Mouse (Mus musculus): ENCODE measurements around the gene Ptpn6. TPM values are rescaled to one million over a fixed set of nuclear protein-coding genes. Genes with fewer than 3 reads are reported as not detected.
A peak's percentile ranks its signal among the peaks of the same experiment; 100 is the strongest.

Gene Ptpn6
- polyA plus RNA-seq, 1 experiment from 2014 or later = 4.3 TPM

DNA sequence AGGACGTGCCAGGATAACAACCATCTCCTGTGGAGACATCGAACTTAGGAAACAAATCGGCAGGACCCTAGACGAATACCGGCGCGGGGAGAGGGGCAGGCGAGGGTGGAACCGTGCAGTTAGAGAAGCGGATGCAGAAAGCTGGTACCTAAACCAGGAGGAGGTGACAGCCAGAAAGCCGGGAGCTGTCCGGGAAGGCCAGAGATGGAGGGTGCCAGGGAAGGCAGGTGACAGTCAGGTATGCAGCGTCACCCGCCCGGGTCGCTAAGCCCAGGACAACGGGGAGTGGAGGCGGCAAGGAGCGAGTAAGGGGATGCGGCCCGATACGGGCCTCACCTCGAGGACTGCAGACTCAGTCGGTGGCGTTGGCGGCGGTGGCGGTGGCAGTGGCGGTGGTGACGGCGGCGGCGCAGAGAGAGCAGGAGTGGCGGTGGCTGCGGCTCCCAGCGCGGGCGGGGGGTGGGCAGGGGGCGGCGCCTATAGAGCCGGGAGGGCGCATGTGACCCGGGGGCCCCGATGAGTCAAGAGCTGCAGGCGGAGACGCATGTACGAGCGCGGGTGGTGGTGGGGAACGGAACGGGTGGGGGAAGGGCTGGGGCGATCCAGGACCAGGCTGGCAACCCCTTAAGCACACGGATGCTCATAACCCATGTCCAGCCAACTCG lies 30.7 kb upstream of the Ptpn6 start, which contains the start of gene Eno2:
Eno2 (minus strand) TSS at position 573 of the 665 bp plus-strand sequence.
- WGBS = under 1% methylated on average over 50 of the region's 54 CpGs
- Histone ChIP-seq H3K9me3 (ENCODE audit: control insufficient read depth, low read length) (no peaks in the 10 kb centered on the region), H3K27ac (peak within 1 kb of the TSS; percentile 65), H3K4me2 (replicated peaks) (peak within 1 kb of the TSS; percentile 71), H3K4me3 (replicated peaks; ENCODE audit: low read length) (peak within 1 kb of the TSS; percentile 49), H3K4me1 (replicated peaks; ENCODE audit: control insufficient read depth, insufficient read depth, low read length) (peaks cover 15% of the 10 kb centered on the region; the same call in 1 of the 2 replicates), H3K36me3 (replicated peaks; ENCODE audit: control insufficient read depth, insufficient read depth) (no peaks in the 10 kb centered on the region), H3K9ac (peak within 1 kb of the TSS; percentile 77), H3K27me3 (ENCODE audit: control insufficient read depth, insufficient read depth, low read length) (no peaks in the 10 kb centered on the region)
- DNase-seq (ENCODE audit: low spot score) (peak; percentile 61), ATAC-seq (ENCODE audit: low FRiP score) (peak; percentile 87)

- Histone ChIP-seq H3K9me3 (ENCODE audit: control insufficient read depth, low read length) (no peaks in the 10 kb centered on the region), H3K4me2 (replicated peaks) (peak overlapping the region; percentile 71), H3K4me3 (replicated peaks; ENCODE audit: low read length) (peak overlapping the region; percentile 49), H3K27ac (peak overlapping the region; percentile 65; the same call in 1 of the 2 replicates), H3K36me3 (replicated peaks; ENCODE audit: control insufficient read depth, insufficient read depth) (no peaks in the 10 kb centered on the region), H3K27me3 (ENCODE audit: control insufficient read depth, insufficient read depth, low read length) (no peaks in the 10 kb centered on the region), H3K4me1 (replicated peaks; ENCODE audit: control insufficient read depth, insufficient read depth, low read length) (peaks cover 15% of the 10 kb centered on the region; the same call in 1 of the 2 replicates), H3K9ac (peak overlapping the region; percentile 77)
- 0 out of 2 replicates have a peak, but pooled peaks have one; percentile 1 for ATAC-seq (ENCODE audit: low FRiP score)
- 2% methylated on average over 9 of the region's 9 CpGs for WGBS
- no peak for DNase-seq (ENCODE audit: low spot score)
Measured at GRCm38 (mm10) chr6:124768704-124769044, 30.2 kb upstream of the Ptpn6 start.

DNA sequence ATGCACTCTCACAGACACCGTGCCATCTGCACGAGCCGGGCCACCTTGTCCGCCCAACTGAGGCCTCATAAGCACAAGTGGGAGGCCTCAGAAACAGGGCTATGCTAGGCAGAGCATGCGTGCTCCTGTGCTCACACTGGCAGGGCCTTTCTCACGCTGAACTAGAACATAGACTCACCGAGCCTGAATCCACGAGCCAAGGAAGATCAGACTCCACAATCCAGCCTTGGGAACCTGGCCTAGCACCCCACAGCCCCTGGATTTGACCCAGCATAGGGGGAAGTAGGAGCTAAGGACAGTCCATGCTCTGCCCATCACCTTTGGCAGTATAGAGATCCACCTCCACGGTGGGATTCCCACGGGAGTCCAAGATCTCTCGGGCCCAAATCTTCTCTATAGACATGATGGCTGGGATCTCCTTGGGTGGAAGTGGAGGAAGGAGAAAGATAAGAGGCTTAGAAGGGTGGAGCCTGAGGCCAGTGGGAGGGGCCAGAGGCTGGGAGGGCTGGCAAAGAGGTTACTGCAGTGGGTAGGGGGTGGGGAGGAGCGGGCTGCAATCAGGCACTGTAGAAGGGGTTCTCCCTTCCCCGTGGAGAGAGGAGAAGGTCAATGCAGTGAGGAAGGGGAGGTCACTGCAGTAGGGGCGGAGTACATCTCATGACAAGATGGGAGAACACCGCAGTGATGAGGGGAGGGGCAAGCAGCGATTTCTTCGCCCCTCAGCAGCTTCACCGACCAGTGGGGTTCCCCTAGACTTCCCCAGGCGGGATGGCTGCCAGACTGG lies 29.6 kb upstream of the Ptpn6 start:
- Histone ChIP-seq H3K9me3 (ENCODE audit: control insufficient read depth, low read length) (no peaks in the 10 kb centered on the region), H3K36me3 (replicated peaks; ENCODE audit: control insufficient read depth, insufficient read depth) (no peaks in the 10 kb centered on the region), H3K9ac (peak overlapping the region; percentile 77; the same call in 1 of the 2 replicates), H3K4me3 (replicated peaks; ENCODE audit: low read length) (peak overlapping the region; percentile 49), H3K27ac (no peak overlapping the region), H3K27me3 (ENCODE audit: control insufficient read depth, insufficient read depth, low read length) (no peaks in the 10 kb centered on the region), H3K4me2 (replicated peaks) (peak overlapping the region; percentile 71), H3K4me1 (replicated peaks; ENCODE audit: control insufficient read depth, insufficient read depth, low read length) (peaks cover 15% of the 10 kb centered on the region; the same call in 1 of the 2 replicates)
- peak; percentile 35 for ATAC-seq (ENCODE audit: low FRiP score)
- DNase-seq (ENCODE audit: low spot score) = no peak
- 23% methylated on average over 19 of the region's 19 CpGs for WGBS

- ATAC-seq (ENCODE audit: low FRiP score) (no peak), DNase-seq (ENCODE audit: low spot score) (no peak)
- Histone ChIP-seq H3K4me2 (replicated peaks) (peak overlapping the region; percentile 71), H3K27me3 (ENCODE audit: control insufficient read depth, insufficient read depth, low read length) (no peaks in the 10 kb centered on the region), H3K4me3 (replicated peaks; ENCODE audit: low read length) (no peak overlapping the region), H3K9me3 (ENCODE audit: control insufficient read depth, low read length) (no peaks in the 10 kb centered on the region), H3K4me1 (replicated peaks; ENCODE audit: control insufficient read depth, insufficient read depth, low read length) (peaks cover 15% of the 10 kb centered on the region; the same call in 1 of the 2 replicates), H3K9ac (no peak overlapping the region), H3K36me3 (replicated peaks; ENCODE audit: control insufficient read depth, insufficient read depth) (no peaks in the 10 kb centered on the region), H3K27ac (no peak overlapping the region)
- 19% methylated on average over 4 of the region's 4 CpGs for WGBS
Measured at GRCm38 (mm10) chr6:124767536-124767919, 29.0 kb upstream of the Ptpn6 start.

DNA sequence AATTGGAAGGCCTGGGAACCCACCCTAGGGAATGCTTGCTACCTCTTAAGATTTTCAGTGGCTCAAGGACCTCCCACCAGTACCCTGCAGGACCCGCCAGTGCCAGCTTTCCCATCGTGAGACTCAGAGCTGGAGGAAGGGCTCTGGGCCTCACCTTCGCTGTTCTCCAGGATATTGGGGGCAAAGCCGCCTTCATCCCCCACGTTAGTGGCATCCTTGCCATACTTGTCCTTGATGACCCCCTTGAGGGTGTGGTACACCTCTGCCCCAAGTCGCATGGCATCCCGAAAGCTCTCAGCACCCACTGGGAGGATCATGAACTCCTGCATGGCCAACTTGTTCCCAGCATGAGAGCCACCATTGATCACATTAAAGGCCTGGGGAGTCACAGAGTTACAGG lies 27.4 kb upstream of the Ptpn6 start:
- Histone ChIP-seq H3K4me3 (replicated peaks; ENCODE audit: low read length) (no peak overlapping the region), H3K27ac (no peak overlapping the region), H3K9me3 (ENCODE audit: control insufficient read depth, low read length) (no peaks in the 10 kb centered on the region), H3K9ac (no peak overlapping the region), H3K4me2 (replicated peaks) (no peak overlapping the region), H3K36me3 (replicated peaks; ENCODE audit: control insufficient read depth, insufficient read depth) (no peaks in the 10 kb centered on the region), H3K4me1 (replicated peaks; ENCODE audit: control insufficient read depth, insufficient read depth, low read length) (peaks cover 15% of the 10 kb centered on the region; the same call in 1 of the 2 replicates), H3K27me3 (ENCODE audit: control insufficient read depth, insufficient read depth, low read length) (no peaks in the 10 kb centered on the region)
- 86% methylated on average over 7 of the region's 7 CpGs for WGBS
- DNase-seq (ENCODE audit: low spot score) = no peak
- no peak for ATAC-seq (ENCODE audit: low FRiP score)

GRCm38 (mm10) chr6:124759259-124759658 lies 20.7 kb upstream of the Ptpn6 start:
- Histone ChIP-seq H3K36me3 (replicated peaks; ENCODE audit: control insufficient read depth, insufficient read depth) (no peaks in the 10 kb centered on the region), H3K9ac (no peak overlapping the region), H3K4me1 (replicated peaks; ENCODE audit: control insufficient read depth, insufficient read depth, low read length) (peaks cover 34% of the 10 kb centered on the region), H3K9me3 (ENCODE audit: control insufficient read depth, low read length) (no peaks in the 10 kb centered on the region), H3K27ac (peak overlapping the region; percentile 97; the same call in 1 of the 2 replicates), H3K4me2 (replicated peaks) (peak overlapping the region; percentile 61; the same call in 1 of the 2 replicates), H3K4me3 (replicated peaks; ENCODE audit: low read length) (no peak overlapping the region), H3K27me3 (ENCODE audit: control insufficient read depth, insufficient read depth, low read length) (no peaks in the 10 kb centered on the region)
- no peak for ATAC-seq (ENCODE audit: low FRiP score)
- peak; percentile 70 for DNase-seq (ENCODE audit: low spot score)
- WGBS = 1% methylated on average over 5 of the region's 5 CpGs

- H3K4me2 ChIP-seq (replicated peaks) = peak overlapping the region; percentile 61
- peaks cover 39% of the 10 kb centered on the region for H3K4me1 ChIP-seq (replicated peaks; ENCODE audit: control insufficient read depth, insufficient read depth, low read length)
- no peak for DNase-seq (ENCODE audit: low spot score)
- no peak overlapping the region for H3K4me3 ChIP-seq (replicated peaks; ENCODE audit: low read length)
- H3K36me3 ChIP-seq (replicated peaks; ENCODE audit: control insufficient read depth, insufficient read depth) = no peaks in the 10 kb centered on the region
- WGBS = 50% methylated on average over 2 of the region's 2 CpGs
- H3K9me3 ChIP-seq (ENCODE audit: control insufficient read depth, low read length) = no peaks in the 10 kb centered on the region
- no peak overlapping the region for H3K9ac ChIP-seq
- peak overlapping the region; percentile 97 for H3K27ac ChIP-seq
- no peaks in the 10 kb centered on the region for H3K27me3 ChIP-seq (ENCODE audit: control insufficient read depth, insufficient read depth, low read length)
- ATAC-seq (ENCODE audit: low FRiP score) = no peak
Measured at GRCm38 (mm10) chr6:124758849-124759232, 20.3 kb upstream of the Ptpn6 start.

DNA sequence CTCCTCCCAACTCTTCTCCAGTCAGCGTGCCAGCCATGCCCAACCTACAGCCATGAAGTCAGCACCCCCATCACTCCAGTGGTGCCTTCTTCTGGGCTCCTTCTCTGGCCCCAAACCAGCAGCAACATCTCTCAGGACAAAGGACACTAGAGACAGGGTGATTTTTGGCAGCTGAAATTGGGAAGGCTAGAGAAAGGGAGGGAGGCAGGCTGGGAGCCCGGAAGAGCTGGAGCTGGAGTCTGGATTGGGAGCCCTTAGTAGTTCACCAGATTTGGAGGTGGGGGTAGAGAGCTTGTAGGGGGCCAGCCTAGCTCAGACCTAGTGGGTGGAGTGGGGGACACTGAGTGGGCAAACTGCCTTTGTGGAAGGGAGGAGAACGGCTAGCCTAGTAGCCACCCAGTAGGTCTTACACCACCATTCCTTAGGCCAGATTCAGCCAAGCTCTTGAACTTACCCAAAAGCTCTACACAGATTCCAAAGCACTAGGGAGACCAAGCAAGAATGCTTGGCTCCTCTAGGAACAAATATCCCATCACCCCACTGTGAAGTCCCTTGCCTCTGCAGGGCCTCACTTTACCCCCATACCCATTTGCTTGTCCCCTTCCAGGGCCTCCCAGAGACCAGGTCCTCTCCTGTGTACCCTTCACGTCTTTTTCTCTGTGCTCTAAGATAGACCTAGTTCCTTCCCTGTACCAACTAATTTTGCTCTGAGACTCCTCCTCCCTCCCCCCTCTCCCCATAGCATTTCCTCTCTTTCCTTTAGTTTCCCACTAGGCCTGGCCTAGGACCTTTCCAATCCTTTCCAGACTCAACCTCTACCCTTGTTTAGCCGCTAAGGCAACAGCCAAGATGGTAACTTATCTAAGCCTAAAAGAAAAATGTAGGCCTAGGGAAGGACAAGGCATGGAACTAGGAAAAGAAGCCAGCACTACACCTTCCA lies 19.7 kb upstream of the Ptpn6 start:
- peaks cover 44% of the 10 kb centered on the region for H3K4me1 ChIP-seq (replicated peaks; ENCODE audit: control insufficient read depth, insufficient read depth, low read length)
- H3K9me3 ChIP-seq (ENCODE audit: control insufficient read depth, low read length) = no peaks in the 10 kb centered on the region
- peak; percentile 38 for ATAC-seq (ENCODE audit: low FRiP score)
- H3K27ac ChIP-seq = peak overlapping the region; percentile 97
- DNase-seq (ENCODE audit: low spot score) = no peak
- H3K27me3 ChIP-seq (ENCODE audit: control insufficient read depth, insufficient read depth, low read length) = no peaks in the 10 kb centered on the region
- peak overlapping the region; percentile 78 for H3K4me3 ChIP-seq (replicated peaks; ENCODE audit: low read length)
- H3K9ac ChIP-seq = peak overlapping the region; percentile 94
- WGBS = 18% methylated on average over 5 of the region's 5 CpGs
- peak overlapping the region; percentile 61 for H3K4me2 ChIP-seq (replicated peaks)
- no peaks in the 10 kb centered on the region for H3K36me3 ChIP-seq (replicated peaks; ENCODE audit: control insufficient read depth, insufficient read depth)

Measured in hindbrain, embryonic 14.5 days (tissue).